ENCODE assay signal across 11 mouse cellular contexts in genomic region chr2:155284647-155285046, GRCm38 (mm10). TPM values are rescaled to one million over a fixed set of nuclear protein-coding genes. Genes with fewer than 3 reads are reported as not detected.
DNase-seq lines count a peak whose midpoint lies in the region; ATAC-seq and TF ChIP-seq lines count a peak whose summit lies in the region.
"Had no signal": no experiment of that assay in that cellular context is flagged by ENCODE, and none has a peak within 500 bp of the region (broad histone marks: within the 10 kb centered on the region; RNA-seq: fewer than 3 reads in every experiment).

No protein-coding gene starts in this region.

- no peaks in the 10 kb centered on the region for H3K9me3 ChIP-seq in lung, postnatal 0 days (ENCODE audit: low read length)
- no peaks in the 10 kb centered on the region for H3K9me3 ChIP-seq in heart, embryonic 10.5 days
- no peaks in the 10 kb centered on the region for H3K9me3 ChIP-seq in forebrain, postnatal 0 days (ENCODE audit: low read length)
- H3K9me3 ChIP-seq: embryonic facial prominence, embryonic 15.5 days; forebrain, embryonic 13.5 days; megakaryocyte, embryonic 14.5 days had no signal

- no peak overlapping the region for H3K4me3 ChIP-seq in lung, postnatal 0 days (ENCODE audit: low read depth, low read length)
- no peak overlapping the region for H3K4me3 ChIP-seq in lung, adult 2 months (replicated peaks; ENCODE audit: extremely low read depth, low read depth, low read length)
- no peak overlapping the region for H3K4me3 ChIP-seq in heart, embryonic 10.5 days
- no peak overlapping the region for H3K4me3 ChIP-seq in forebrain, postnatal 0 days (ENCODE audit: low read depth, low read length)
- H3K4me3 ChIP-seq: embryonic facial prominence, embryonic 15.5 days; forebrain, embryonic 13.5 days; megakaryocyte, embryonic 14.5 days had no signal

- H3K9ac ChIP-seq in lung, postnatal 0 days (replicated peaks; ENCODE audit: low read depth) = no peak overlapping the region
- H3K9ac ChIP-seq in forebrain, postnatal 0 days = no peak overlapping the region
- H3K9ac ChIP-seq: embryonic facial prominence, embryonic 15.5 days; forebrain, embryonic 13.5 days had no signal

- no peaks in the 10 kb centered on the region for H3K27me3 ChIP-seq in lung, postnatal 0 days (replicated peaks; ENCODE audit: insufficient read depth, low read length)
- no peaks in the 10 kb centered on the region for H3K27me3 ChIP-seq in heart, embryonic 10.5 days (ENCODE audit: insufficient read depth, poor library complexity, severe bottlenecking)
- no peaks in the 10 kb centered on the region for H3K27me3 ChIP-seq in forebrain, postnatal 0 days (ENCODE audit: insufficient read depth, low read length)
- H3K27me3 ChIP-seq: embryonic facial prominence, embryonic 15.5 days; forebrain, embryonic 13.5 days; megakaryocyte, embryonic 14.5 days had no signal

- TF ChIP-seq CTCF in lung, postnatal 0 days (IDR thresholded peaks at IDR 0.05) = no peak
- TF ChIP-seq CTCF in lung, adult 2 months (IDR thresholded peaks at IDR 0.05; ENCODE audit: insufficient read depth, low read length) = no peak
- no peak for TF ChIP-seq CTCF in forebrain, postnatal 0 days (IDR thresholded peaks at IDR 0.05; ENCODE audit: low read depth)

- TF ChIP-seq EP300 in lung, postnatal 0 days (IDR thresholded peaks at IDR 0.05) = no peak

- no peaks in the 10 kb centered on the region for H3K4me1 ChIP-seq in lung, postnatal 0 days (ENCODE audit: insufficient read depth, low read depth, low read length)
- H3K4me1 ChIP-seq in lung, adult 2 months (ENCODE audit: control insufficient read depth, insufficient read depth, low read length) = peaks cover 2% of the 10 kb centered on the region; the same call in 1 of the 2 replicates
- peaks cover 11% of the 10 kb centered on the region for H3K4me1 ChIP-seq in heart, embryonic 10.5 days
- no peaks in the 10 kb centered on the region for H3K4me1 ChIP-seq in forebrain, postnatal 0 days (ENCODE audit: insufficient read depth)
- H3K4me1 ChIP-seq: embryonic facial prominence, embryonic 15.5 days; forebrain, embryonic 13.5 days had no signal

- no peak for DNase-seq in lung, postnatal 0 days (ENCODE audit: low spot score)
- no peak for DNase-seq in lung, adult 2 months
- DNase-seq in heart, embryonic 10.5 days (ENCODE audit: low spot score) = no peak
- DNase-seq in heart, postnatal 4 days = peak; percentile 33
- DNase-seq in forebrain, postnatal 0 days = no peak
- no peak for DNase-seq in natural killer cell, adult 2 months (ENCODE audit: low spot score in 2 of 2)
- DNase-seq in right cerebral cortex, adult 2 months (ENCODE audit: low spot score in 2 of 2) = no peak
- DNase-seq: adrenal gland, postnatal 14 days had no signal

- H3K4me2 ChIP-seq in lung, postnatal 0 days (replicated peaks; ENCODE audit: low read depth, low read length) = no peak overlapping the region
- H3K4me2 ChIP-seq in forebrain, postnatal 0 days (ENCODE audit: low read depth) = no peak overlapping the region
- H3K4me2 ChIP-seq: embryonic facial prominence, embryonic 15.5 days; forebrain, embryonic 13.5 days had no signal

- TF ChIP-seq POLR2A in lung, adult 2 months (IDR thresholded peaks at IDR 0.05; ENCODE audit: borderline replicate concordance, extremely low read depth, low read depth, low read length) = no peak

- no peaks in the 10 kb centered on the region for H3K36me3 ChIP-seq in lung, postnatal 0 days (ENCODE audit: insufficient read depth, low read length)
- H3K36me3 ChIP-seq in heart, embryonic 10.5 days = peaks cover 30% of the 10 kb centered on the region
- H3K36me3 ChIP-seq in forebrain, postnatal 0 days (ENCODE audit: insufficient read depth) = peaks cover 19% of the 10 kb centered on the region; the same call in 1 of the 2 replicates

- H3K27ac ChIP-seq in lung, postnatal 0 days (ENCODE audit: low read length) = 0 out of 2 replicates have a peak overlapping the region, but pooled peaks have one; percentile 1
- peak overlapping the region; percentile 69; the same call in 1 of the 2 replicates for H3K27ac ChIP-seq in heart, embryonic 10.5 days
- no peak overlapping the region for H3K27ac ChIP-seq in forebrain, postnatal 0 days (ENCODE audit: low read depth, low read length)
- H3K27ac ChIP-seq: embryonic facial prominence, embryonic 15.5 days; forebrain, embryonic 13.5 days had no signal

- 50% methylated on average over 7 of the region's 7 CpGs for WGBS in lung, postnatal 0 days
- WGBS in lung, adult 2 months = 40% methylated on average over 7 of the region's 7 CpGs
- WGBS in heart, embryonic 10.5 days = 81% methylated on average over 7 of the region's 7 CpGs
- WGBS in forebrain, postnatal 0 days = 85% methylated on average over 7 of the region's 7 CpGs

- ATAC-seq in lung, postnatal 0 days = peak; percentile 48
- no peak for ATAC-seq in forebrain, postnatal 0 days
- ATAC-seq: forebrain, embryonic 13.5 days had no signal

RNA-seq across cellular contexts. Expression of gene Map1lc3a, which starts 8.6 kb away (rescaled TPM):
- polyA plus RNA-seq in lung, postnatal 0 days (2015; fragmentation: Nextera tagmentation; extraction: Ambion mirVana) = 382 and 428 TPM in 2 replicates
- polyA plus RNA-seq in lung, adult 2 months (2012; rRNA removed) = 359 and 502 TPM in 2 replicates
- 140 and 172 TPM in 2 replicates for polyA plus RNA-seq in heart, embryonic 10.5 days (2016; fragmentation: Nextera tagmentation; extraction: Ambion mirVana)
- 100 to 1,000 TPM; 410 to 462 TPM for total RNA-seq in heart, postnatal 4 days (2021)
- 425 and 459 TPM in 2 replicates for total RNA-seq in forebrain, postnatal 0 days (2014; rRNA removed)
- 789 and 806 TPM in 2 replicates for polyA plus RNA-seq in forebrain, postnatal 0 days (2015; fragmentation: Nextera tagmentation; extraction: Ambion mirVana)

RNA-seq across cellular contexts. Expression of gene Dynlrb1, which starts 48.3 kb away (rescaled TPM):
- 332 TPM in 2 replicates for polyA plus RNA-seq in lung, postnatal 0 days (2015; fragmentation: Nextera tagmentation; extraction: Ambion mirVana)
- 171 and 226 TPM in 2 replicates for polyA plus RNA-seq in lung, adult 2 months (2012; rRNA removed)
- polyA plus RNA-seq in heart, embryonic 10.5 days (2016; fragmentation: Nextera tagmentation; extraction: Ambion mirVana) = 380 and 389 TPM in 2 replicates
- total RNA-seq in heart, postnatal 4 days (2021) = 100 to 1,000 TPM; 211 to 218 TPM
- 310 and 492 TPM in 2 replicates for total RNA-seq in forebrain, postnatal 0 days (2014; rRNA removed)
- polyA plus RNA-seq in forebrain, postnatal 0 days (2015; fragmentation: Nextera tagmentation; extraction: Ambion mirVana) = 790 and 1,004 TPM in 2 replicates
